Mouse (Mus musculus): ENCODE measurements around the gene Atp2a2. TPM values are rescaled to one million over a fixed set of nuclear protein-coding genes. Genes with fewer than 3 reads are reported as not detected.
A peak's percentile ranks its signal among the peaks of the same experiment; 100 is the strongest.

The Atp2a2 gene
- polyA plus RNA-seq, 1 experiment from 2014 or later: 53.2 TPM

DNA sequence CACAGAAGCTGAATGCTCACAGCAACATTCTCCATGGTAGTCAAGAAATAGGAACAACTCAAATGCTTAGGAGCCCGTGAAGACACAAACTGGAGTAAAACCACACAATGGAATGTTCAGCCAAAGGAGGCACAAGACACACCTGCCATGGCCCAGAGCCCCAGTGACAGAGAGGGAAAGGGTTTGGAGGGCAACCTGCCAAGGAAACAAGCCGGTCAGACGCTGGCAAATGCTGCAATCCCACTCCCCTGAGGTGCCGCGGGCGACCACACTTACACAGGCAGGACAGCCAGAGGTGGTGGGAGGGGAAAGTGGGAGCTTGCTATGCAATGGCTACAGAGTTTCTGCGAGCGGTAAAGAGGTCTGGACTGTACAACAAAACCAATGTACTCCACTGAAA lies 31.9 kb upstream of the Atp2a2 start:
- ATAC-seq (ENCODE audit: low FRiP score, low TSS enrichment): no peak
- Histone ChIP-seq H3K27ac (ENCODE audit: low read depth, low read length) (no peak overlapping the region), H3K27me3 (ENCODE audit: control insufficient read depth, insufficient read depth, low read length) (no peaks in the 10 kb centered on the region), H3K9ac (ENCODE audit: low read depth, low read length) (no peak overlapping the region), H3K9me3 (ENCODE audit: control insufficient read depth, low read length) (no peaks in the 10 kb centered on the region), H3K4me3 (ENCODE audit: low read length) (no peak overlapping the region), H3K4me2 (replicated peaks; ENCODE audit: low read depth, low read length) (no peak overlapping the region), H3K4me1 (ENCODE audit: control insufficient read depth, insufficient read depth, low read length) (peaks cover 14% of the 10 kb centered on the region), H3K36me3 (ENCODE audit: control insufficient read depth, insufficient read depth, low read length) (no peaks in the 10 kb centered on the region)
- 85% methylated on average over 8 of the region's 8 CpGs for WGBS

GRCm38 (mm10) chr5:122529913-122530604 lies 28.0 kb upstream of the Atp2a2 start:
- WGBS: 55% methylated on average over 9 of the region's 9 CpGs

GRCm38 (mm10) chr5:122529316-122529715 lies 27.3 kb upstream of the Atp2a2 start:
- 0 out of 2 replicates have a peak overlapping the region, but pooled peaks have one; percentile 3 for H3K9ac ChIP-seq (ENCODE audit: low read depth, low read length)
- H3K4me1 ChIP-seq (ENCODE audit: control insufficient read depth, insufficient read depth, low read length): peaks cover 42% of the 10 kb centered on the region
- H3K4me2 ChIP-seq (replicated peaks; ENCODE audit: low read depth, low read length): no peak overlapping the region
- no peaks in the 10 kb centered on the region for H3K27me3 ChIP-seq (ENCODE audit: control insufficient read depth, insufficient read depth, low read length)
- ATAC-seq (ENCODE audit: low FRiP score, low TSS enrichment): peak; percentile 55; the same call in 1 of the 2 replicates
- WGBS: 48% methylated on average over 3 of the region's 3 CpGs
- H3K27ac ChIP-seq (ENCODE audit: low read depth, low read length): peak overlapping the region; percentile 60; the same call in 1 of the 2 replicates
- no peaks in the 10 kb centered on the region for H3K36me3 ChIP-seq (ENCODE audit: control insufficient read depth, insufficient read depth, low read length)
- no peaks in the 10 kb centered on the region for H3K9me3 ChIP-seq (ENCODE audit: control insufficient read depth, low read length)
- H3K4me3 ChIP-seq (ENCODE audit: low read length): no peak overlapping the region

More at GRCm38 (mm10) chr5:122529913-122530604, 28.0 kb upstream of the Atp2a2 start:
- no peak overlapping the region for H3K4me3 ChIP-seq (ENCODE audit: low read length)
- H3K27me3 ChIP-seq (ENCODE audit: control insufficient read depth, insufficient read depth, low read length): no peaks in the 10 kb centered on the region
- H3K4me2 ChIP-seq (replicated peaks; ENCODE audit: low read depth, low read length): no peak overlapping the region
- H3K36me3 ChIP-seq (ENCODE audit: control insufficient read depth, insufficient read depth, low read length): no peaks in the 10 kb centered on the region
- no peak overlapping the region for H3K9ac ChIP-seq (ENCODE audit: low read depth, low read length)
- ATAC-seq (ENCODE audit: low FRiP score, low TSS enrichment): no peak
- no peaks in the 10 kb centered on the region for H3K9me3 ChIP-seq (ENCODE audit: control insufficient read depth, low read length)
- H3K4me1 ChIP-seq (ENCODE audit: control insufficient read depth, insufficient read depth, low read length): peaks cover 39% of the 10 kb centered on the region
- H3K27ac ChIP-seq (ENCODE audit: low read depth, low read length): peak overlapping the region; percentile 60; the same call in 1 of the 2 replicates

DNA sequence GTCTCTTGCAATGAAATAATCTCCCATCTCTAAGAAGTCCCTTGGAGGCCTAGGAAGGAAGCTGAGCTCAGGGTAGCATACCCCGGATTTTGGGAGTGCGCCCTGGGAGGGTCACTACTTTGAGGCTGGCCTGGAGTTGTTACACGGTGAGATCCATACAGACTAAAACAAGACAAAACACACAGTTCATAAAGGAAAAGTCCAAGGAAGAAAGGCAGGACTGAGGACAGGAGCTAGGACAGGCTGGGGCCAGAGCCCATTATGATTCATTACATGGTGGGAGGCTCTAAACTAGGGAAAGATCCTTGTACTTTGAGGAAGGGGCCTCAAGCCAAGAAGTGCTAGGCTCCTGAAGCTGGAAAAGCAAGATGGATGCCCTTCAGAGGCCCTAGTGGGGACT lies 26.6 kb upstream of the Atp2a2 start:
- H3K27ac ChIP-seq (ENCODE audit: low read depth, low read length): peak overlapping the region; percentile 60; the same call in 1 of the 2 replicates
- H3K9me3 ChIP-seq (ENCODE audit: control insufficient read depth, low read length): no peaks in the 10 kb centered on the region
- H3K36me3 ChIP-seq (ENCODE audit: control insufficient read depth, insufficient read depth, low read length): no peaks in the 10 kb centered on the region
- H3K4me1 ChIP-seq (ENCODE audit: control insufficient read depth, insufficient read depth, low read length): peaks cover 42% of the 10 kb centered on the region
- H3K4me2 ChIP-seq (replicated peaks; ENCODE audit: low read depth, low read length): no peak overlapping the region
- H3K27me3 ChIP-seq (ENCODE audit: control insufficient read depth, insufficient read depth, low read length): no peaks in the 10 kb centered on the region
- H3K9ac ChIP-seq (ENCODE audit: low read depth, low read length): no peak overlapping the region
- no peak for ATAC-seq (ENCODE audit: low FRiP score, low TSS enrichment)
- H3K4me3 ChIP-seq (ENCODE audit: low read length): no peak overlapping the region
- WGBS: 73% methylated on average over 3 of the region's 3 CpGs

- Histone ChIP-seq H3K9me3 (ENCODE audit: control insufficient read depth, low read length) (no peaks in the 10 kb centered on the region), H3K36me3 (ENCODE audit: control insufficient read depth, insufficient read depth, low read length) (no peaks in the 10 kb centered on the region), H3K27me3 (ENCODE audit: control insufficient read depth, insufficient read depth, low read length) (no peaks in the 10 kb centered on the region), H3K4me3 (ENCODE audit: low read length) (no peak overlapping the region), H3K9ac (ENCODE audit: low read depth, low read length) (no peak overlapping the region), H3K4me1 (ENCODE audit: control insufficient read depth, insufficient read depth, low read length) (peaks cover 42% of the 10 kb centered on the region), H3K27ac (ENCODE audit: low read depth, low read length) (peak overlapping the region; percentile 63; the same call in 1 of the 2 replicates), H3K4me2 (replicated peaks; ENCODE audit: low read depth, low read length) (no peak overlapping the region)
- WGBS: 43% methylated on average over 11 of the region's 11 CpGs
- no peak for ATAC-seq (ENCODE audit: low FRiP score, low TSS enrichment)
Observed at GRCm38 (mm10) chr5:122527761-122528160, 25.7 kb upstream of the Atp2a2 start.

- Histone ChIP-seq H3K9me3 (ENCODE audit: control insufficient read depth, low read length) (no peaks in the 10 kb centered on the region), H3K4me1 (ENCODE audit: control insufficient read depth, insufficient read depth, low read length) (peaks cover 42% of the 10 kb centered on the region), H3K4me3 (ENCODE audit: low read length) (no peak overlapping the region), H3K4me2 (replicated peaks; ENCODE audit: low read depth, low read length) (peak overlapping the region; percentile 6; the same call in 1 of the 2 replicates), H3K27me3 (ENCODE audit: control insufficient read depth, insufficient read depth, low read length) (no peaks in the 10 kb centered on the region), H3K9ac (ENCODE audit: low read depth, low read length) (no peak overlapping the region), H3K27ac (ENCODE audit: low read depth, low read length) (peak overlapping the region; percentile 63; the same call in 1 of the 2 replicates), H3K36me3 (ENCODE audit: control insufficient read depth, insufficient read depth, low read length) (no peaks in the 10 kb centered on the region)
- 57% methylated on average over 15 of the region's 15 CpGs for WGBS
- ATAC-seq (ENCODE audit: low FRiP score, low TSS enrichment): peak; percentile 20; the same call in 1 of the 2 replicates
Observed at GRCm38 (mm10) chr5:122526878-122527730, 25.1 kb upstream of the Atp2a2 start.

DNA sequence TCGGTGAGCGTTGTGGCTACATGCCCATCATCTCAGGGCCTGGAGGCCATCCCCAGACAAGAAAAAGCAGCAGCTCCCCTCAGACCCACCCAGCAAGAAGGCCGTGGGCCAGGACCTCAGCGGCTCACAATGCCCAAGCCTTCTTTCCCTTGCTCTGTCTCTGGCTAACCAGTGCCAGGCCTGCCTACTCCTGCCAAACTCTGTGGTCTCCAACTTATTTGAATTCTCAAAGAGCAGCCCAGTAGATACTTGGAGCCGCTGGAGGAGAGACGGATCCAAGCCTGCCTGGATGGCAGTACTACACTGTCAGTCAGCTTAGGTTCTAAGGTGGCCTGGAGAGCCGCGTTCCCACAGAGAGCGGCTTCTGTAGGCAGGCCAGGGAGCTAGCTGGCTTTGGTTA lies 24.4 kb upstream of the Atp2a2 start:
- Histone ChIP-seq H3K27me3 (ENCODE audit: control insufficient read depth, insufficient read depth, low read length) (no peaks in the 10 kb centered on the region), H3K27ac (ENCODE audit: low read depth, low read length) (no peak overlapping the region), H3K36me3 (ENCODE audit: control insufficient read depth, insufficient read depth, low read length) (no peaks in the 10 kb centered on the region), H3K9ac (ENCODE audit: low read depth, low read length) (no peak overlapping the region), H3K4me2 (replicated peaks; ENCODE audit: low read depth, low read length) (no peak overlapping the region), H3K9me3 (ENCODE audit: control insufficient read depth, low read length) (no peaks in the 10 kb centered on the region), H3K4me3 (ENCODE audit: low read length) (no peak overlapping the region), H3K4me1 (ENCODE audit: control insufficient read depth, insufficient read depth, low read length) (peaks cover 42% of the 10 kb centered on the region)
- 95% methylated on average over 9 of the region's 9 CpGs for WGBS
- ATAC-seq (ENCODE audit: low FRiP score, low TSS enrichment): no peak

GRCm38 (mm10) chr5:122525238-122525931 lies 23.4 kb upstream of the Atp2a2 start:
- 0 out of 2 replicates have a peak overlapping the region, but pooled peaks have one; percentile 2 for H3K9ac ChIP-seq (ENCODE audit: low read depth, low read length)
- H3K36me3 ChIP-seq (ENCODE audit: control insufficient read depth, insufficient read depth, low read length): no peaks in the 10 kb centered on the region
- H3K27ac ChIP-seq (ENCODE audit: low read depth, low read length): peak overlapping the region; percentile 8; the same call in 1 of the 2 replicates
- H3K4me2 ChIP-seq (replicated peaks; ENCODE audit: low read depth, low read length): no peak overlapping the region
- no peaks in the 10 kb centered on the region for H3K27me3 ChIP-seq (ENCODE audit: control insufficient read depth, insufficient read depth, low read length)
- WGBS: 76% methylated on average over 14 of the region's 14 CpGs
- no peak for ATAC-seq (ENCODE audit: low FRiP score, low TSS enrichment)
- no peaks in the 10 kb centered on the region for H3K9me3 ChIP-seq (ENCODE audit: control insufficient read depth, low read length)
- H3K4me1 ChIP-seq (ENCODE audit: control insufficient read depth, insufficient read depth, low read length): peaks cover 42% of the 10 kb centered on the region
- no peak overlapping the region for H3K4me3 ChIP-seq (ENCODE audit: low read length)
